Mouse (Mus musculus) macrophage (primary cell): ENCODE data around the gene Ndc80. TPM values are rescaled to one million over a fixed set of nuclear protein-coding genes. Genes with fewer than 3 reads are reported as not detected.
"Not testable (repeated sequence)": the region's sequence is repeated elsewhere in the genome, so short reads cannot be mapped to it uniquely, and the experiment has no call there.

Source experiments
- H3K27ac ChIP-seq: fragments of 350-480 bp; formaldehyde crosslinking; 2 replicates; pipeline ENCODE4 v1.9.0; 2021
- H3K36me3 ChIP-seq: fragments of 350-480 bp; formaldehyde crosslinking; 2 replicates; pipeline ENCODE4 v1.9.0; 2021; ENCODE audit errors: inconsistent target
- H3K4me3 ChIP-seq: fragments of 350-480 bp; formaldehyde crosslinking; 2 replicates; pipeline ENCODE4 v1.9.0; 2021; ENCODE audit errors: inconsistent target
- H3K79me2 ChIP-seq: fragments of 350-480 bp; formaldehyde crosslinking; 2 replicates; pipeline ENCODE4 v1.9.0; 2021; ENCODE audit errors: inconsistent target
- WGBS: methylation state at CpG from one replicate; pipeline ENCODE4 v1.1.7; 2026; ENCODE audit warnings: inconsistent platforms; ENCODE audit not compliant: missing documents; 5-methylcytosine and 5-hydroxymethylcytosine counted together
- polyA plus RNA-seq: library from polyadenylated mRNA; stranded (reverse); fragments of 250-400 nt; gene quantifications from 3 replicates; pipeline ENCODE4 v1.2.4, GENCODE M21; 2018; ENCODE audit warnings: inconsistent platforms
- total RNA-seq, 78 experiments: library from RNA; depleted of rRNA; stranded (reverse); fragments of 250-400 nt; gene quantifications; 1 replicate in 9 of 78; 2 replicates in 24 of 78; 3 replicates in 43 of 78; 4 replicates in 2 of 78; pipeline ENCODE4 v1.2.4; 2018; ENCODE audit warnings: inconsistent platforms in 56 of 78

Ndc80 gene
- 10 to 100 TPM in 4 of 26 experiments, 1 to 10 TPM in 22; 1.3 to 22.8 (median 5.0) TPM for total RNA-seq (2018; cell fraction: chromatin; rRNA removed)
- total RNA-seq (2018; cell fraction: cytosol; rRNA removed) = 1 to 10 TPM; 1.9 to 6.3 (median 3.6) TPM
- 10 to 100 TPM in 1 of 26 experiments, 1 to 10 TPM in 25; 1.5 to 18.9 (median 3.2) TPM for total RNA-seq (2018; cell fraction: nucleus; rRNA removed)
- 2.0 to 12.0 TPM (median 10.6 TPM) in 3 replicates for polyA plus RNA-seq

DNA sequence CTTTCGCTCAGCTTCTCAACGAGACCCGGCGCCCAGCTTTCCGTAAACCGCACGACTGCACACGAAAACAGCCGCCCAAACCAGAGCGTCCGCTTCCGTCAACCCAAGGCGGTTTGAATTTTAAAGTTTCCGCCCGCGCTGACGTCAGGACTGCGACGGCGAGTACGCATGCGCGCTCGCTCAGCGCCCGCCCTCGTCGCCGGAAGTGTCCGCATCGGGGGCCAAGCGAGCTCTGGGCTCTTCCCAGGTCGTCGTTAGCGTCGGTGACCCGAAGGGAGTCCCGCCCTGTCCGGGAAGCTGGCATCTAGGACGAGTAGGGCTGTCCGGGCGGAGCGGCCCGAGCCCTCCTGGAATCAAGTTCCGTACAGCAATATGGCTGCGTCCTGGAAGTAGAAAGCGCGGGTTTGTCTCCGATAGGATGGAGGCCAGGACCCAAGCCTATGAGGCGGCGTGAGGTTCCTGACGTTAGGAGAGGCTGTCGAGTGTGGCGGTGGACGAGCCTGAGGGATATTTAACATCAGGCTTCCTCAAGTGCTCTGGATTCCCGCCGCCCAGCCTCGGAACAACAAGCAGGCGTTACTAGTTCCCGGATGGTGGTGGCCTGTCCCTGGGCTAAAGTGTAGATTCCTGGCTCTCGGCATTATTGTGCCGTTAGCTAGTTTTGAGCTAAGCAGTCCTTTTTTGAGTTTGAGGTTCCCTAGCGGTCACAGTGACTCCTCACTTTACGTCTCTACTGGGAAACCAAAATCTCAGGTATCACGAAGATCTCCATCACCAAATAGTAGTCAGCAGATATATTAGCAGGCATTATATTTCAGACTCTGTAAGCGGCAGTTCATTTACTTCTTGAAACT, at the start of gene Ndc80:
Gene Ndc80 (minus strand): TSS at position 147 of the 854 bp plus-strand sequence.
- Histone ChIP-seq H3K79me2 (peaks cover 41% of the 10 kb centered on the region), H3K27ac (peak within 1 kb of the TSS; percentile 87), H3K4me3 (peak within 1 kb of the TSS; percentile 95), H3K36me3 (no peaks in the 10 kb centered on the region)
- under 1% methylated on average over 66 of the region's 66 CpGs for WGBS

DNA sequence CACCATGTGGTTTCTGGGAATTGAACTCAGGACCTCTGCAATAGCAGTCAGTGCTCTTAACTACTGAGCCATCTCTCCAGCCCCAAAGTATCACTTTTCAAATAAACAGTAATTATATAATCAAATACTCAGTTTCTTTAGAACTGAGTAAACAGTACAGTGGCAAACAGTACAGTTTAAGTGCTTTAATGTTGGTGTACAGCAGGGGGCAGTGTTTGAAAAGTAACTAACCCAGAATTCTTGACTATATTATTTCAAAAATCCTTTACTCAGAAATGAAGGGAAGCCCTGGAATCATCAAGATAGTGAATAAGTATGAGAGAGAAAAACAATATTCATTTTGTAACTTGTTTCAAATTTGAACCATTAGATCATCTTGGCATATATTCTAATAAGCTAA, 35.0 kb upstream of the Ndc80 start:
- Histone ChIP-seq H3K79me2 (no peaks in the 10 kb centered on the region), H3K36me3 (no peaks in the 10 kb centered on the region), H3K4me3 (no peak overlapping the region), H3K27ac (no peak overlapping the region)

DNA sequence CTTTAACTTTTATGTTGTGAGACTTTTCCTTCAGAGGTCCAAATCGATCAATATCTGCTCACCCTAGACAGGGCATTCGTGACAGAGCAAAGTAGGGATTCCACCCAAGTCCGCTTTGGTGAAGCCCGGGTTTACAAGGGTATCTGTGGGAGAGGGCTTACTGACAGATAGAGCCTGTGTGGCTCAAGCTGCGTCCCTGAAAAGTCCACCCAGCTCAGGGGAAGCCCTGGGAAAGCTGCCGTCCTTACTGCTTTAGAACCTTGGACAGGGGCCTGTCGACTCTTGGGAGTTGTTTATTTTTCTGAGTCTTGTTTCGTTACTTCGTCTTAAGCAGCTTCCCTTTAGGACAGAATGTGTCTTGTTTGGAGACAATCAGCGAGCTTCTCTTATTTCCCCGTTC, 26.2 kb upstream of the Ndc80 start:
- Histone ChIP-seq H3K36me3 (no peaks in the 10 kb centered on the region), H3K4me3 (no peak overlapping the region)
- WGBS = 14% methylated on average over 11 of the region's 11 CpGs

DNA sequence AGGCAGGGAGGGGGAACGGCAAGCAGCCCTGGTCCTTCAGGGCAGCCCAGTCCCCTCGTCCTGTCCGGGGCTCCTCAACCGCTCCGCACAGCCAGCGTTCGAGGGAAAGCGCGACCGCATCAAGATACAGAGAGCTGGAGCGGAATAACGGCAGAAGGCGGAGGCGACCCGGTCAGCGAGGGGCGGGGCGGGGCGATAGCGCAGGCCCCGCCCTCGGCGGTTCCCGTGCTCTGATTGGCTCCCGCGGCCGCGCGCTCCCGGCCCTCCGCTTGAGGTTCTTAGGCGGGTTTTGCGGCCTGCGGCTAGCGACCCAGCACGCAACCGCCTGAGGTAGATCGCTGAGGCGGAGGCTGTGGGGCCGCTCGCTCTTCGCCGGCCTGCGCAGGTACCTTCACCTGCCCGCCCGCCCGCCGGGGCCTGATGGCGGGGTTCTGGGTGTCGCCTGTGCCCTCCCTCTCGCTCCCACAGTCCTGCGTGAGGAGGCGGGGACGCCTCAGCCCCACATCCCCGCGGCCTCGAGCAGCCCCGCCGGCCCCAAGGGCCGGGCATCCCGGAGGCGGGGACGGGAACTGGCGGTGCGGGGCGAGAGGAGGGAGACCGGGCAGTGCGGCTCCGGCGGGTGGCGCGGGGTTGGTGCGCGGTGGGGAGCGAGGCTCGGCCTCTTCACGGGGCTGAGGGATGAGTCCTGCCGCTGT, 25.2 kb upstream of the Ndc80 start, which contains the start of gene Spdya:
Gene Spdya (plus strand): TSS at position 305 of the 695 bp plus-strand sequence.
- WGBS = 1% methylated on average over 60 of the region's 78 CpGs
- no peaks in the 10 kb centered on the region for H3K36me3 ChIP-seq
- no peak within 1 kb of the TSS for H3K27ac ChIP-seq

More for the DNA sequence above, 26.2 kb upstream of the Ndc80 start:
- Histone ChIP-seq H3K27ac (no peak overlapping the region), H3K79me2 (no peaks in the 10 kb centered on the region)

DNA sequence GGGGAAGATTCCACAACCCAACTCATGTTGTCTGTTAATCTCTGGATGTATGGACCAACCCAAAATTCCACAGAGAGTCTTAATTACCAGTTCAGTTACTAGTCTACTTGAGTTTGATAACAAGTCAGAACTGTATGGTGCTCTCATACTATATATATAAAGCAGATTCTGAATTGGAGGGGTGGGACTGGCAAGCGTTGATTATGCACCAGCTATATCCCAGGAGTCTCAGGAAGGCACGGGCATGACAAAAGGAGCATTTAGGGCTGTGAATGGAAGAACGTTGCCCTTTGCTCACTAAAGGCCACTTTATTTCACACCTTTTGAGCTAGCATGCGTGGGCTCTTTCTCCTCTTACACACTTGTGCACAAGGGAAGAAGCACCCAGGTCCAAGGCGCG, 24.7 kb upstream of the Ndc80 start:
- no peak overlapping the region for H3K27ac ChIP-seq
- 8% methylated on average over 6 of the region's 6 CpGs for WGBS
- no peaks in the 10 kb centered on the region for H3K36me3 ChIP-seq
- H3K4me3 ChIP-seq = no peak overlapping the region
- no peaks in the 10 kb centered on the region for H3K79me2 ChIP-seq

More for the DNA sequence above, 25.2 kb upstream of the Ndc80 start, which contains the start of gene Spdya:
- Histone ChIP-seq H3K4me3 (peak within 1 kb of the TSS; percentile 14; the same call in 1 of the 2 replicates), H3K79me2 (no peaks in the 10 kb centered on the region)

DNA sequence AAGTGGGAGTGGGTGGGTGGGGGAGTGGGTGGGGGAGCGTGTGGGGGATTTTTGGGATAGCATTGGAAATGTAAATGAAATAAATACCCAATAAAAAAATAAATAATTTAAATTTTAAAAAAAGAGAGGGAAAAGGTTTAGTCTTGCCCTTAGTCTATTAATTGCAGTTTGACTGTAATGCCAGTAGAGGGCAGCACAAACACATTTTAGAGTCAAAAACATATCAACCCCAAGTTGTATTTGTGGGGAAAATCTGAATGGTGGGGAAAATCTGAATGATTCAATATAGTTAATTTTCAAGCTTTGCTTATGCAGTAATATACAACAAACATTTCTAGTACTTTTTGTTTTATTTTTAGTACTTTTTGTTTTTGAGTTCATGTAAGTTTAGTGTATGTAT, 21.9 kb upstream of the Ndc80 start:
- no peaks in the 10 kb centered on the region for H3K36me3 ChIP-seq
- WGBS = no CpG with 5 or more reads among the region's 1 CpGs

DNA sequence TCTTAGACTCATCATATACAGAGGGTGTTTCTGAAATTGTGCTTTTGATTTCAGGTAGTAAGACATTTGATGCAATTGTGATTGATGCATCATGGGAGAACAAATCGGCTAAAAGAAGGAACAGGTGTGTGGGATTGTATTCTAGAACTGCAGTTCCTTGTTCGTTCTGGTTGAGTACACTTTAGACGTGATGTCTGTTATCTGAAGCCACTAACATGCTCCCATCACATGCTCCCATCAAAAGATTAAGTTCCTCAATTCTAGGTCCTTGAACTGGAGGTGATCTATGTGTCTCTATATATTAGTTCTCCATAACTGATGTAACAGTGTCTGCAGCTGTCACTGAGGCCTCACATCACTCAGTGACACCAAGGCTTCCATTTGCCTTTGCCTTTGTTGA, 10.5 kb upstream of the Ndc80 start:
- 91% methylated on average over 3 of the region's 3 CpGs for WGBS
- no peaks in the 10 kb centered on the region for H3K79me2 ChIP-seq
- H3K4me3 ChIP-seq = no peak overlapping the region
- no peaks in the 10 kb centered on the region for H3K36me3 ChIP-seq
- H3K27ac ChIP-seq = no peak overlapping the region

More for the DNA sequence above, 21.9 kb upstream of the Ndc80 start:
- Histone ChIP-seq H3K4me3 (no peak overlapping the region), H3K79me2 (no peaks in the 10 kb centered on the region), H3K27ac (no peak overlapping the region)

DNA sequence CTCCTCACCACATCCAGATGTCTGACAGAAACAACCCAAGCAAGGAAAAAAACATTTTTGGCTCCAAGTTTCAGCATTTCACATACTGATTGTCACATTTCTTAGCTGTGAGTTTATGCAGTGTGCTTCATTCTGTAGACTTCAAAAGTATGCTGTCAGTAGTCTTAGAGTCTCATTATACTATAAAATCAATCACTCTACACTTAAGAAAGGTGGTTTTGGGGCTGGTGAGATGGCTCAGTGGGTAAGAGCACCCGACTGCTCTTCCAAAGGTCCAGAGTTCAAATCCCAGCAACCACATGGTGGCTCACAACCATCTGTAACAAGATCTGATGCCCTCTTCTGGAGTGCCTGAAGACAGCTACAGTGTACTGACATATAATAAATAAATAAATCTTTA, 8.9 kb upstream of the Ndc80 start:
- not testable (repeated sequence) for H3K27ac ChIP-seq, H3K36me3 ChIP-seq, H3K4me3 ChIP-seq, H3K79me2 ChIP-seq
- WGBS = no CpG with 5 or more reads among the region's 1 CpGs

DNA sequence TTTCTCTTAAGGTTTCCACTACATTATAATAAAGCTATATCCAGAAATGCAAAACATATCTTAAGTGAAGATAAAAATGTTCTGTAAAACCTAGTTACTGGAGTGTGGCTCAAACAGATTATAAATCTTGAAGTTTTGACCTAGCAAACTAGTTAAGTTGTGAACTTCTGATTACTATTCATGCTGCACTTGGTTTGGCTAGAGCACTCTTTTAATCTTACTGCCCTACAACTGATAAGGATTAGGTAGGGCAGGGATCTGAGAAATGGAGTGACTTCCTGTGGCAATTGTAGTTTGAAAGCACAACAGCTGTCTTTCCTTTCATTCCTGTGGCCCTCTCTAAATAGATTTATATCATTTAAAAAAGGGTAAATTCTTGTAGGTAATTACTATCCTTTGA, 1.4 kb upstream of the Ndc80 start:
- Histone ChIP-seq H3K36me3 (no peaks in the 10 kb centered on the region), H3K79me2 (peaks cover 35% of the 10 kb centered on the region), H3K4me3 (no peak overlapping the region), H3K27ac (no peak overlapping the region)

DNA sequence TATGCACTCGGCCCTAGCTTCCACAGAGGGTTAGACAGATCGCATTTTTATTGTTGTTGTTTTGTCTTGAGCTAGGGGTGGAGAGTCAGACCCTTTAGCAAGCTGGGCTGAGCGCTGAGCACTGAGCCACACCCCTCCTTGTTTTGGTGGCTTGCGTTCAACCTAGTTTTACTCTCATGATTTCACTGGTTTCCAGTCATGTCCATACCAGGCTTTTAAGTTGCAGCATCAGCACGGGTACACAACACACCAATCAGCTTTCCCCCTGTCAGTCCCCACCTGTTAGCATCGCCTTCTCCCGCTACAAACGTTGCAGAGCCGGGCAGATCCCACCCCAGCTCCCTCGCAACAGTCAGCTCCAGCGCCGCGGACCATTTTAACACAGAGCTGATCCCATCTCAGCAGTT, 352 bp downstream of the Ndc80 start:
- H3K36me3 ChIP-seq = no peaks in the 10 kb centered on the region
- WGBS = under 1% methylated on average over 13 of the region's 13 CpGs
- peak overlapping the region; percentile 87 for H3K27ac ChIP-seq
- peaks cover 41% of the 10 kb centered on the region for H3K79me2 ChIP-seq
- peak overlapping the region; percentile 95 for H3K4me3 ChIP-seq

DNA sequence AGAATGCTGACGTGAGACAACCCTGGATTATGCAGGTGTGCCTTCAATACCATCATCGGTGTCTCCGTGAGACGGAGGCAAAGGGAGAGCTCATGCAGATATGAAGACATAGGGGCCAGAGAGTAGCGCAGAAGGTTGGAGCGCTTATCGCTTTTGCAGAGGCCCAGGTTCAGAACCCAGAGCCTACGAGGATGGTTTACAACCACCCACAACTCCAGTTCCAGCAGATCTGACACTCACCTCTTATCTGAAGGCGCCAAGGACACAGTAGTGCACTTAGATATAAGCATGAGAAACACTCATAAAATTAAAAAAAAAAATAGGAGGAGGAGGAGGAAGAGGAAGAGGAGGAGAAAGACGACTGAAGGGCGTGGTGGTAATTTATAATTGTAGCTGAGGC, 16.4 kb downstream of the Ndc80 start:
- 96% methylated on average over 11 of the region's 11 CpGs for WGBS
- Histone ChIP-seq H3K36me3 (0 out of 2 replicates have a peak, but pooled peaks cover 4% of the 10 kb centered on the region), H3K4me3 (no peak overlapping the region), H3K79me2 (no peaks in the 10 kb centered on the region), H3K27ac (no peak overlapping the region)

DNA sequence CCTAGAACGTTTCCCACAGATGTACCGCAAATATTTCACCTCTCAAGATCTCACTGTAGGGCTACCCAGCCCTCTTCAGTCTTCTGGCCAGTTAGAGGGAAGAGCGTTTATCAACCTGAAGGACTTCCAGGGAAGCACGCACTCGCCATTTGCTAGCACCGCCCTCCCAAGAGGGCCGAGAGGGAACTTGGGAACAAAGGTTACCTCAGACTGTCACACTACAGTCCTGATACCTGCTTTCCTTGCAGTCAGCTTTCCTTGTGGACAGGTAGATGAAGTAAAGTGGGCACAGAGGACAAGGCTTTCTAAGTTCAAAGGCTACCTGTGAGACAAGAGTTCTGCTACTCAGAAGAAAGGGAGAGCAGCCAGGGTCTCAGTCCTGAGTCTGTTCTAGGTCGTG, 19.8 kb downstream of the Ndc80 start:
- no peaks in the 10 kb centered on the region for H3K79me2 ChIP-seq
- H3K4me3 ChIP-seq = no peak overlapping the region
- H3K27ac ChIP-seq = no peak overlapping the region
- H3K36me3 ChIP-seq = 0 out of 2 replicates have a peak, but pooled peaks cover 4% of the 10 kb centered on the region
- WGBS = 95% methylated on average over 8 of the region's 8 CpGs

DNA sequence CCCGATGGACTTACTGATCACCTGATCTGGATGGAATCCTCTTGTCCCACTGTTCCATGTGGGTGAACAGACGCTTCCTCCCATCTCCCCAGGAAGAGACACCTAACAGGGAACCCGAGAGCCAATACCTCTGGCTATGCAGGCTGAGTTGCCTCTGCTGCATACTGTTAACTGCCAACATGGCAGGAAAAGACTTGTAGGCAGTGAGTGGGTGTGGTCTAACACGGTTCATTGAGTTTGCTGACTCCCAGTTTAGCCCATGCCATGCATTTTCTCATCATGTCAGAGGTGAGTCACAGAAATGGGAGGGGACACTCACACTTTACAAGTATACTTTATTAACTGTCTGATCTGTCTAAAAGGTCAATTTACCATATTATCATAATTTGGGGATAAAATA, 30.9 kb downstream of the Ndc80 start:
- no peak overlapping the region for H3K4me3 ChIP-seq
- no peaks in the 10 kb centered on the region for H3K36me3 ChIP-seq
- WGBS = 90% methylated on average over 4 of the region's 4 CpGs
- no peak overlapping the region for H3K27ac ChIP-seq
- H3K79me2 ChIP-seq = no peaks in the 10 kb centered on the region

DNA sequence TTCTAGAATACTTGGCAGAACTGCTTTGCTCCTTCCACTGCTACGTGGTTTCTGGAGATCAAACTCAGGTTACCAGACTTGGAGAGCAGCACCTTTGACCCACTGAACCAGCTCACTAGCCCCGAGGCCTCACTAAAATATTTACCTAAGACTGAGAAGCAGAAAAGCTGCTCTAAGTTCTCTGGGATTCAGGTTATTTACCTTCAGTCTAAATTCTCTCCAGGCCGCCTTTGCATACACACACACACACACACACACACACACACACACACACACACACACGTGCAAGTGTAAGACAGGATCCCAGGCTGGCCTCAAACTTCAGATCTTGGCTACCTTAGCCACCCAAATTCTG, 35.3 kb downstream of the Ndc80 start:
- H3K79me2 ChIP-seq = peaks cover 11% of the 10 kb centered on the region; the same call in 1 of the 2 replicates
- no peak overlapping the region for H3K27ac ChIP-seq
- no peak overlapping the region for H3K4me3 ChIP-seq
- H3K36me3 ChIP-seq = no peaks in the 10 kb centered on the region
- 94% methylated on average over 3 of the region's 4 CpGs for WGBS
